Mouse (Mus musculus) heart, adult 2 months (tissue): ENCODE measurements at regions not wholly inside any gene's neighbourhood (a gene's known extent, or its start where the extent isn't known, plus 50 kb on each side); places are given as distances from the start of the nearest gene placed in this dataset.

Experiments used
- CTCF ChIP-seq: fragments of 200-600 bp; IDR thresholded peaks from 2 replicates; pipeline ENCODE4 v1.8.1; 2022; ENCODE audit warnings: antibody characterized with exemption, mild to moderate bottlenecking, moderate library complexity
- EP300 ChIP-seq: fragments of 200-500 bp; IDR thresholded peaks from 2 replicates; pipeline ENCODE4 v1.6.1; 2011; ENCODE audit warnings: low read depth, low read length, control low read depth; ENCODE audit not compliant: insufficient read depth
- POLR2A ChIP-seq: fragments of 200-500 bp; IDR thresholded peaks from 2 replicates; pipeline ENCODE4 v1.6.1; 2011; ENCODE audit warnings: mild to moderate bottlenecking, low read depth, low read length, control low read depth; ENCODE audit not compliant: insufficient read depth

DNA sequence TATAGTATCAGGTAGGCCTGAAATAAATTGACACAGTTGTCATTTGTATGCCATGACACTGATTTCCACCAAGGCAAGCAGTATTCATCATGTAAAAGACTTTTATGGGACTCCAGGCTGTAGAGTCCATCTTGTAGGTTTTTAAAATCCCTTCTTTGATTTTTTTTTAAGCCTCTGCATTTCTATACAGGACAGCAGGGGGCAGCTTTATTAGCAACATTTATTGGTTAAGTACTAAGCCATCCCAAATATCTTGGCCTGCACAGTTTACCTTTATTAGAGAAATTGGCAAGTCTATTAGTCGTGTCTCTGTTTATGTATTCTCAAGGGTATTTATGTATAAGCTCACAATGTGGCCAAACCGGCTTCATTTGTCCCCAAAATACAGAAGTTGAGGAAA lies 125.6 kb upstream of the Med14 start:
- no peak for TF ChIP-seq EP300
- TF ChIP-seq CTCF = peak; percentile 47
- TF ChIP-seq POLR2A = no peak
